8 mouse cellular contexts compared by ENCODE assay signal in the genomic region with DNA sequence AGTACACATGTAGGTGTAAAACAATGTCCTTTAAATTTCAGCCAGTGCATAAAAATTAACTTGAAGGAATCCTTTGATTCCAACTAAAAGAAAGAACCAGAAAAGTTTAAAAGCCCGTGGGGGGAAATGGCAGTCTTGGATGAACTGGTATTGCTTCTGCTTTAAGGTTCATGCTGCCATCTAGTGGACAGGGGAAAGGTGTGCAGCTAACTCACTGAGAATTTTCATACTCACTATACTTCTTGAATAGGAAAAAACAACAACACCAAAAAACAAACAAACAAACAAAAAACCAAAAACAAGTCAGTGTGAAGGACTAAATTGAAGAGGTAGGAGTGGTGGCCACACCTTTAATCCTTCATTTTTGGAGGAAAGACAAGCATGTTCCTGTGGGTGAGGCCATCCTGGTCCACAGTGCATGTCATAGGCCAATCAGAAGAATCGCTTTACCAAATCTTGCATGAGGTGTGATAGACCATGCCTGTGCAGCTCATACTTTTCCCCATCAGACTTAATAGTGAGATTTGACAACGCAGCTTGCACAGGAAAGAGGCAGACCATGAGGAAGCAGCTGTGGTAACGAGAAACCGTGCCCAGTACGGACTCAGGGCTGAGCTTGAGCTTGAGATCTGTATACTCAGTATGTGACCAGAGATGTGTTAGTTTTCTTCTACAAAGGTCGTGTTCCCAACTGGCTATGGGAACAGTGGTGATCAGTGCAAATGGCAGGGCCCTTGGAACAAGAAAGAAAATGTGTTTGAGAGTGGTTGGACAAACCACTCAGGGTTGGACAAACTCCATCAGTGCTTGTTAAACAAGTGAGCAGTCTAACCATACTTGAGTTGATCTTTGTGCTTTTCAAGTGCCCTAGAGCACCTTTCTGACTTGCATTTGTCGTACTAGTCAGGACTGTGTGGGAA. TPM values are rescaled to one million over a fixed set of nuclear protein-coding genes. Genes with fewer than 3 reads are reported as not detected.
DNase-seq lines count a peak whose midpoint lies in the region; ATAC-seq lines count a peak whose summit lies in the region.
"Had no signal": no experiment of that assay in that cellular context is flagged by ENCODE, and none has a peak within 500 bp of the region (broad histone marks: within the 10 kb centered on the region; RNA-seq: fewer than 3 reads in every experiment).

No protein-coding gene starts in this region.

- WGBS in embryonic facial prominence, embryonic 13.5 days: 66% methylated on average over 8 of the region's 8 CpGs

- H3K36me3 ChIP-seq in embryonic facial prominence, embryonic 13.5 days: peaks cover 5% of the 10 kb centered on the region; the same call in 1 of the 2 replicates
- H3K36me3 ChIP-seq: neural tube, embryonic 12.5 days had no signal

- no peak overlapping the region for H3K4me3 ChIP-seq in embryonic facial prominence, embryonic 13.5 days
- H3K4me3 ChIP-seq: neural tube, embryonic 12.5 days had no signal

- H3K27me3 ChIP-seq in embryonic facial prominence, embryonic 13.5 days: no peaks in the 10 kb centered on the region
- H3K27me3 ChIP-seq: neural tube, embryonic 12.5 days had no signal

- no peak overlapping the region for H3K4me2 ChIP-seq in embryonic facial prominence, embryonic 13.5 days
- H3K4me2 ChIP-seq: neural tube, embryonic 12.5 days had no signal

- peaks cover 20% of the 10 kb centered on the region for H3K4me1 ChIP-seq in embryonic facial prominence, embryonic 13.5 days

- ATAC-seq in CD4-positive, CD25-positive, alpha-beta regulatory T cell, adult 4 months: peak; percentile 68
- ATAC-seq in embryonic facial prominence, embryonic 13.5 days (ENCODE audit: insufficient number of reproducible peaks, insufficient read depth, low FRiP score, low TSS enrichment, low read depth): no peak
- ATAC-seq in neutrophil, adult 5-6 weeks (ENCODE audit: extremely low read depth, insufficient number of reproducible peaks, low FRiP score, poor library complexity, severe bottlenecking): peak; percentile 60; the same call in 1 of the 2 replicates

- no peaks in the 10 kb centered on the region for H3K9me3 ChIP-seq in embryonic facial prominence, embryonic 13.5 days
- H3K9me3 ChIP-seq: neural tube, embryonic 12.5 days had no signal

- peak; percentile 67 for DNase-seq in layer of hippocampus, adult 9-10 months (ENCODE audit: low spot score)
- no peak for DNase-seq in layer of hippocampus, adult 8-10 months (ENCODE audit: low spot score in 2 of 2)
- DNase-seq in Muller cell, postnatal 12 days (ENCODE audit: inconsistent ontology term): peak; percentile 27
- peak; percentile 70 to 75 for DNase-seq in left cerebral cortex, postnatal 14 days (ENCODE audit: low spot score in 2 of 2)

- intact Hi-C loops in left cerebral cortex, postnatal 14 days (cut with DNase I): loop anchor here (2.0 to 5.0 kb wide), 2 partner anchors 339 to 794 kb away; no protein-coding TSS in a partner anchor

- no peak overlapping the region for H3K9ac ChIP-seq in embryonic facial prominence, embryonic 13.5 days
- H3K9ac ChIP-seq: neural tube, embryonic 12.5 days had no signal

- H3K27ac ChIP-seq in embryonic facial prominence, embryonic 13.5 days: peak overlapping the region; percentile 8; the same call in 1 of the 2 replicates
- H3K27ac ChIP-seq: neural tube, embryonic 12.5 days had no signal

RNA-seq across cellular contexts. Expression of a gene that starts 52.8 kb away (rescaled TPM):
- 10 to 100 TPM; 33.8 to 42.2 (median 38.1) TPM for total RNA-seq in layer of hippocampus, adult 8-10 months (2022)
- 10 to 100 TPM; 21.9 to 22.1 TPM for polyA plus RNA-seq in CD4-positive, CD25-positive, alpha-beta regulatory T cell, adult 4 months (2017; shearing (Covaris generic))
- 61.7 and 67.5 TPM in 2 replicates for polyA plus RNA-seq in embryonic facial prominence, embryonic 13.5 days (2015; fragmentation: Nextera tagmentation; extraction: Ambion mirVana)
- total RNA-seq in left cerebral cortex, postnatal 14 days (2021): 10 to 100 TPM; 38.7 to 39.9 TPM
- total RNA-seq in neutrophil, adult 5-6 weeks (2017): 25.7 and 29.7 TPM in 2 replicates

Comparison
In these comparisons a context has a peak if more than half of its experiments do, and no peak if none do; other contexts are left out.
1. DNase-seq: peak in layer of hippocampus, adult 9-10 months (single experiment), Muller cell, postnatal 12 days (single experiment) and left cerebral cortex, postnatal 14 days (2 of 2); none in layer of hippocampus, adult 8-10 months (0 of 2).